Mouse (Mus musculus) adrenal gland, postnatal 0 days (tissue): ENCODE measurements around the gene Pnma3. TPM values are rescaled to one million over a fixed set of nuclear protein-coding genes. Genes with fewer than 3 reads are reported as not detected.

Experiments used
- polyA plus RNA-seq: library from polyadenylated mRNA; unstranded; fragments of >200 nt; fragmentation: Nextera tagmentation; extraction: Ambion mirVana; gene quantifications from 2 replicates; pipeline ENCODE4 v1.2.1, GENCODE M21; 2015

Gene Pnma3
- 0.46 and 0.48 TPM in 2 replicates for polyA plus RNA-seq

GRCm38 (mm10) chrX:73064415-73064793 lies at the start of gene Pnma3:
Gene Pnma3 (plus strand): TSS chrX:73064787.

GRCm38 (mm10) chrX:73037003-73037402 lies 27.6 kb upstream of the Pnma3 start, which contains the start of gene Pnma5:
Gene Pnma5 (minus strand): TSS chrX:73037103.

GRCm38 (mm10) chrX:73082267-73083055 lies 17.9 kb downstream of the Pnma3 start, which contains the start of gene Xlr4a:
Gene Xlr4a (minus strand): TSS chrX:73082478.

GRCm38 (mm10) chrX:73096941-73097508 lies 32.4 kb downstream of the Pnma3 start, which contains the start of gene Xlr3a:
Gene Xlr3a (minus strand): TSS chrX:73097095.

GRCm38 (mm10) chrX:73116747-73117146 lies 52.2 kb downstream of the Pnma3 start, which contains the start of gene Gm14685:
Gene Gm14685 (plus strand): TSS chrX:73117047.

Other genes with a start within 250 kb of the Pnma3 start
- gene Gabrq, start 239.6 kb upstream of the Pnma3 start, polyA plus RNA-seq, result 0.30 and 0.44 TPM in 2 replicates
- 102 and 113 TPM in 2 replicates for gene Cetn2, start 146.4 kb upstream of the Pnma3 start, polyA plus RNA-seq
- 14.3 and 15.7 TPM in 2 replicates for gene Nsdhl, start 146.2 kb upstream of the Pnma3 start, polyA plus RNA-seq
- gene Zfp185, start 77.4 kb upstream of the Pnma3 start, polyA plus RNA-seq, result 5.5 and 6.3 TPM in 2 replicates
- gene Pnma5, start 27.7 kb upstream of the Pnma3 start, polyA plus RNA-seq, result 0.05 TPM in 1 of 2 replicates, not detected in the other
- gene Xlr4a, start 17.7 kb downstream of the Pnma3 start, polyA plus RNA-seq, result 1.5 and 1.6 TPM in 2 replicates
- gene Xlr3a, start 32.3 kb downstream of the Pnma3 start, polyA plus RNA-seq, result 1.9 and 3.3 TPM in 2 replicates
- 0.06 and 0.09 TPM in 2 replicates for gene Gm14685, start 52.3 kb downstream of the Pnma3 start, polyA plus RNA-seq
- gene Xlr5b, start 84.0 kb downstream of the Pnma3 start, polyA plus RNA-seq, result not detected in 2 replicates
- not detected in 2 replicates for gene DXBay18, start 84.7 kb downstream of the Pnma3 start, polyA plus RNA-seq
- gene Spin2d, start 112.2 kb downstream of the Pnma3 start, polyA plus RNA-seq, result not detected in 2 replicates
- 3.0 and 18.5 TPM in 2 replicates for gene Xlr3b, start 127.4 kb downstream of the Pnma3 start, polyA plus RNA-seq
- 0.62 and 9.2 TPM in 2 replicates for gene Xlr4b, start 149.5 kb downstream of the Pnma3 start, polyA plus RNA-seq
- gene F8a, start 163.5 kb downstream of the Pnma3 start, polyA plus RNA-seq, result 17.5 and 22.4 TPM in 2 replicates
- gene Xlr4c, start 178.3 kb downstream of the Pnma3 start, polyA plus RNA-seq, result 0.14 TPM in 1 of 2 replicates, not detected in the other
- not detected in 2 replicates for gene Xlr3c, start 200.6 kb downstream of the Pnma3 start, polyA plus RNA-seq
- 0.19 TPM in 1 of 2 replicates, not detected in the other for gene Xlr5a, start 228.2 kb downstream of the Pnma3 start, polyA plus RNA-seq
- not detected in 2 replicates for gene Xlr5c, start 228.2 kb downstream of the Pnma3 start, polyA plus RNA-seq